Mouse (Mus musculus): Measurements from ENCODE around the gene Gm525. TPM values are rescaled to one million over a fixed set of nuclear protein-coding genes. Genes with fewer than 3 reads are reported as not detected.

The Gm525 gene
- polyA plus RNA-seq, 1 experiment, result not detected

GRCm38 (mm10) chr11:89066750-89067149, 6.9 kb upstream of the Gm525 start, which contains the start of gene Dgke:
Gene Dgke (minus strand): TSS chr11:89066850.
- Histone ChIP-seq H3K36me3 (ENCODE audit: control insufficient read depth, insufficient read depth) (no peaks in the 10 kb centered on the region), H3K79me3 (ENCODE audit: low read depth) (no peaks in the 10 kb centered on the region), H3K4me3 (ENCODE audit: insufficient read depth, poor library complexity, severe bottlenecking) (no peak within 1 kb of the TSS), H3ac (ENCODE audit: control insufficient read depth, insufficient read length, low read depth) (no peak within 1 kb of the TSS), H3K27me3 (ENCODE audit: control insufficient read depth, insufficient read depth, insufficient read length) (no peaks in the 10 kb centered on the region), H3K79me2 (ENCODE audit: control insufficient read depth, insufficient read depth) (no peaks in the 10 kb centered on the region)
- no peak for TF ChIP-seq USF1 (IDR thresholded peaks at IDR 0.05; ENCODE audit: low read depth)
- no peak for TF ChIP-seq CEBPB (IDR thresholded peaks at IDR 0.05; ENCODE audit: low read depth)
- no peak for TF ChIP-seq MYOG (IDR thresholded peaks at IDR 0.05; ENCODE audit: control insufficient read depth, extremely low read depth, insufficient read length)
- no peak for TF ChIP-seq FOSL1 (IDR thresholded peaks at IDR 0.05; ENCODE audit: insufficient read depth, low read length, poor library complexity, severe bottlenecking)
- TF ChIP-seq MAX (IDR thresholded peaks at IDR 0.05), result no peak
- TF ChIP-seq CTCF (IDR thresholded peaks at IDR 0.05; ENCODE audit: control insufficient read depth, insufficient read depth, insufficient read length), result no peak
- TF ChIP-seq MYOD1 (IDR thresholded peaks at IDR 0.05; ENCODE audit: control insufficient read depth, insufficient read length, low read depth), result no peak

- H3K4me3 ChIP-seq (ENCODE audit: insufficient read depth, poor library complexity, severe bottlenecking), result no peak overlapping the region
- H3K79me3 ChIP-seq (ENCODE audit: low read depth), result no peaks in the 10 kb centered on the region
- TF ChIP-seq CTCF (IDR thresholded peaks at IDR 0.05; ENCODE audit: control insufficient read depth, insufficient read depth, insufficient read length) (no peak), MYOD1 (IDR thresholded peaks at IDR 0.05; ENCODE audit: control insufficient read depth, insufficient read length, low read depth) (no peak), CEBPB (IDR thresholded peaks at IDR 0.05; ENCODE audit: low read depth) (no peak), FOSL1 (IDR thresholded peaks at IDR 0.05; ENCODE audit: insufficient read depth, low read length, poor library complexity, severe bottlenecking) (no peak), USF1 (IDR thresholded peaks at IDR 0.05; ENCODE audit: low read depth) (no peak), MYOG (IDR thresholded peaks at IDR 0.05; ENCODE audit: control insufficient read depth, extremely low read depth, insufficient read length) (no peak), MAX (IDR thresholded peaks at IDR 0.05) (no peak)
- no peaks in the 10 kb centered on the region for H3K27me3 ChIP-seq (ENCODE audit: control insufficient read depth, insufficient read depth, insufficient read length)
- H3ac ChIP-seq (ENCODE audit: control insufficient read depth, insufficient read length, low read depth), result no peak overlapping the region
- no peaks in the 10 kb centered on the region for H3K79me2 ChIP-seq (ENCODE audit: control insufficient read depth, insufficient read depth)
- H3K36me3 ChIP-seq (ENCODE audit: control insufficient read depth, insufficient read depth), result no peaks in the 10 kb centered on the region
Observed at GRCm38 (mm10) chr11:89067301-89067822, 6.3 kb upstream of the Gm525 start.

- H3K27me3 ChIP-seq (ENCODE audit: control insufficient read depth, insufficient read depth, insufficient read length), result no peaks in the 10 kb centered on the region
- no peak overlapping the region for H3K4me3 ChIP-seq (ENCODE audit: insufficient read depth, poor library complexity, severe bottlenecking)
- no peak for TF ChIP-seq CTCF (IDR thresholded peaks at IDR 0.05; ENCODE audit: control insufficient read depth, insufficient read depth, insufficient read length)
- TF ChIP-seq CEBPB (IDR thresholded peaks at IDR 0.05; ENCODE audit: low read depth), result no peak
- no peak for TF ChIP-seq USF1 (IDR thresholded peaks at IDR 0.05; ENCODE audit: low read depth)
- TF ChIP-seq MAX (IDR thresholded peaks at IDR 0.05), result no peak
- no peak for TF ChIP-seq MYOG (IDR thresholded peaks at IDR 0.05; ENCODE audit: control insufficient read depth, extremely low read depth, insufficient read length)
- TF ChIP-seq MYOD1 (IDR thresholded peaks at IDR 0.05; ENCODE audit: control insufficient read depth, insufficient read length, low read depth), result no peak
- TF ChIP-seq FOSL1 (IDR thresholded peaks at IDR 0.05; ENCODE audit: insufficient read depth, low read length, poor library complexity, severe bottlenecking), result no peak
Observed at GRCm38 (mm10) chr11:89067871-89068490, 5.7 kb upstream of the Gm525 start.

GRCm38 (mm10) chr11:89068649-89069048, 5.0 kb upstream of the Gm525 start:
- Histone ChIP-seq H3K36me3 (ENCODE audit: control insufficient read depth, insufficient read depth) (no peaks in the 10 kb centered on the region), H3K27me3 (ENCODE audit: control insufficient read depth, insufficient read depth, insufficient read length) (no peaks in the 10 kb centered on the region), H3ac (ENCODE audit: control insufficient read depth, insufficient read length, low read depth) (no peak overlapping the region), H3K4me3 (ENCODE audit: insufficient read depth, poor library complexity, severe bottlenecking) (no peak overlapping the region), H3K79me3 (ENCODE audit: low read depth) (no peaks in the 10 kb centered on the region), H3K79me2 (ENCODE audit: control insufficient read depth, insufficient read depth) (no peaks in the 10 kb centered on the region)
- no peak for TF ChIP-seq MYOD1 (IDR thresholded peaks at IDR 0.05; ENCODE audit: control insufficient read depth, insufficient read length, low read depth)
- no peak for TF ChIP-seq MYOG (IDR thresholded peaks at IDR 0.05; ENCODE audit: control insufficient read depth, extremely low read depth, insufficient read length)
- no peak for TF ChIP-seq CTCF (IDR thresholded peaks at IDR 0.05; ENCODE audit: control insufficient read depth, insufficient read depth, insufficient read length)
- no peak for TF ChIP-seq FOSL1 (IDR thresholded peaks at IDR 0.05; ENCODE audit: insufficient read depth, low read length, poor library complexity, severe bottlenecking)
- no peak for TF ChIP-seq CEBPB (IDR thresholded peaks at IDR 0.05; ENCODE audit: low read depth)
- TF ChIP-seq USF1 (IDR thresholded peaks at IDR 0.05; ENCODE audit: low read depth), result no peak
- TF ChIP-seq MAX (IDR thresholded peaks at IDR 0.05), result no peak

More at GRCm38 (mm10) chr11:89067871-89068490, 5.7 kb upstream of the Gm525 start:
- Histone ChIP-seq H3ac (ENCODE audit: control insufficient read depth, insufficient read length, low read depth) (no peak overlapping the region), H3K36me3 (ENCODE audit: control insufficient read depth, insufficient read depth) (no peaks in the 10 kb centered on the region), H3K79me2 (ENCODE audit: control insufficient read depth, insufficient read depth) (no peaks in the 10 kb centered on the region), H3K79me3 (ENCODE audit: low read depth) (no peaks in the 10 kb centered on the region)

- no peaks in the 10 kb centered on the region for H3K79me2 ChIP-seq (ENCODE audit: control insufficient read depth, insufficient read depth)
- TF ChIP-seq FOSL1 (IDR thresholded peaks at IDR 0.05; ENCODE audit: insufficient read depth, low read length, poor library complexity, severe bottlenecking) (no peak), MYOD1 (IDR thresholded peaks at IDR 0.05; ENCODE audit: control insufficient read depth, insufficient read length, low read depth) (no peak), MYOG (IDR thresholded peaks at IDR 0.05; ENCODE audit: control insufficient read depth, extremely low read depth, insufficient read length) (no peak), USF1 (IDR thresholded peaks at IDR 0.05; ENCODE audit: low read depth) (no peak), CEBPB (IDR thresholded peaks at IDR 0.05; ENCODE audit: low read depth) (no peak), MAX (IDR thresholded peaks at IDR 0.05) (no peak), CTCF (IDR thresholded peaks at IDR 0.05; ENCODE audit: control insufficient read depth, insufficient read depth, insufficient read length) (no peak)
- H3ac ChIP-seq (ENCODE audit: control insufficient read depth, insufficient read length, low read depth), result no peak overlapping the region
- no peak overlapping the region for H3K4me3 ChIP-seq (ENCODE audit: insufficient read depth, poor library complexity, severe bottlenecking)
- H3K27me3 ChIP-seq (ENCODE audit: control insufficient read depth, insufficient read depth, insufficient read length), result no peaks in the 10 kb centered on the region
- H3K79me3 ChIP-seq (ENCODE audit: low read depth), result no peaks in the 10 kb centered on the region
- H3K36me3 ChIP-seq (ENCODE audit: control insufficient read depth, insufficient read depth), result no peaks in the 10 kb centered on the region
Observed at GRCm38 (mm10) chr11:89069303-89069702, 4.3 kb upstream of the Gm525 start.
